Mouse (Mus musculus): Measurements from ENCODE around the gene Olfr619.

DNA sequence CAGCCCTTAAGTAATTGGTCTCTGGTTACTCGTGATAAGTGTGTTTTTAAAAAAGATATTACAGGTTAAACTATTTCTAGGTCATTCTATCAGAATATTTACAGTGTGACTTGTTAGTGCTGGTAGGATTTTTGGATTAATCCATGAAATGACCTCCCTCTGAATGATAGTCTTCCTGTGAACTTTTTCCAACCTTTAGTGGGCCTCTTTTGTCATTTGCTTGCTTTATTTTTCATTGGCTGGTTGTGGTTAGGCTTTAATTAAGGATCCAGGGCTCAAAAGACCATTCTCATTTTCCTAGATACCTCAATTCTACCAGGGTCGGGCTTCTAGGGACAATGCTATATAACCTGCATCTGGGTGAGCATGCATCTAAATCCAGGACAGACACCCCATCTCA, 10.6 kb upstream of the Olfr619 start, which contains the start of gene Olfr618:
- TF ChIP-seq CTCF (IDR thresholded peaks at IDR 0.05; ENCODE audit: extremely low read depth, insufficient read length, insufficient replicate concordance, low read depth, low read length) (no peak), POLR2A (IDR thresholded peaks at IDR 0.05; ENCODE audit: low read depth, low read length) (no peak)

Data from small intestine, adult 2 months (tissue).